9 mouse cellular contexts compared by ENCODE assay signal in genomic region chr5:105792331-105792801, GRCm38 (mm10).
DNase-seq lines count a peak whose midpoint lies in the region; ATAC-seq and TF ChIP-seq lines count a peak whose summit lies in the region.
"Had no signal": no experiment of that assay in that cellular context is flagged by ENCODE, and none has a peak within 500 bp of the region (broad histone marks: within the 10 kb centered on the region; RNA-seq: fewer than 3 reads in every experiment).

No protein-coding gene starts in this region.

- 36% methylated on average over 8 of the region's 8 CpGs for WGBS in forebrain, embryonic 10.5 days
- 15% methylated on average over 8 of the region's 8 CpGs for WGBS in hindbrain, postnatal 0 days
- WGBS in liver, postnatal 0 days (ENCODE audit: insufficient replicate concordance): 43% methylated on average over 8 of the region's 8 CpGs
- WGBS in stomach, embryonic 14.5 days: 14% methylated on average over 8 of the region's 8 CpGs

- no peak for TF ChIP-seq EP300 in liver, postnatal 0 days (IDR thresholded peaks at IDR 0.05; ENCODE audit: low read depth)

- no peaks in the 10 kb centered on the region for H3K27me3 ChIP-seq in forebrain, embryonic 10.5 days (ENCODE audit: poor library complexity, severe bottlenecking)
- no peaks in the 10 kb centered on the region for H3K27me3 ChIP-seq in hindbrain, postnatal 0 days (ENCODE audit: insufficient read depth, low read length)
- no peaks in the 10 kb centered on the region for H3K27me3 ChIP-seq in liver, postnatal 0 days (ENCODE audit: insufficient read depth, low read length)
- no peaks in the 10 kb centered on the region for H3K27me3 ChIP-seq in stomach, embryonic 14.5 days (ENCODE audit: control insufficient read depth, insufficient read depth, low read length)

- peak overlapping the region; percentile 66 for H3K27ac ChIP-seq in forebrain, embryonic 10.5 days
- H3K27ac ChIP-seq in hindbrain, postnatal 0 days: peak overlapping the region; percentile 64
- peak overlapping the region; percentile 87 for H3K27ac ChIP-seq in liver, postnatal 0 days (ENCODE audit: low read depth)
- peak overlapping the region; percentile 59 for H3K27ac ChIP-seq in stomach, embryonic 14.5 days (ENCODE audit: low read length)

- TF ChIP-seq CTCF in hindbrain, postnatal 0 days (IDR thresholded peaks at IDR 0.05; ENCODE audit: low read depth): no peak
- no peak for TF ChIP-seq CTCF in liver, postnatal 0 days (IDR thresholded peaks at IDR 0.05; ENCODE audit: low read depth)

- DNase-seq in cerebellum, adult 11 months: peak; percentile 33
- no peak for DNase-seq in forebrain, embryonic 10.5 days (ENCODE audit: extremely low spot score, low spot score)
- DNase-seq in hindbrain, postnatal 0 days (ENCODE audit: low spot score): peak; percentile 24
- DNase-seq in liver, postnatal 0 days: peak; percentile 55
- no peak for DNase-seq in layer of hippocampus, postnatal 36 days
- no peak for DNase-seq in layer of hippocampus, adult 9-11 months

- peaks cover 39% of the 10 kb centered on the region for H3K4me1 ChIP-seq in forebrain, embryonic 10.5 days
- H3K4me1 ChIP-seq in hindbrain, postnatal 0 days (ENCODE audit: insufficient read depth, low read length): peaks cover 24% of the 10 kb centered on the region
- H3K4me1 ChIP-seq in liver, postnatal 0 days (ENCODE audit: insufficient read depth): peaks cover 23% of the 10 kb centered on the region
- peaks cover 47% of the 10 kb centered on the region for H3K4me1 ChIP-seq in stomach, embryonic 14.5 days (ENCODE audit: control insufficient read depth, insufficient read depth, low read length)

- H3K4me2 ChIP-seq in hindbrain, postnatal 0 days (ENCODE audit: low read depth, low read length): peak overlapping the region; percentile 44
- peak overlapping the region; percentile 61 for H3K4me2 ChIP-seq in liver, postnatal 0 days (ENCODE audit: low read depth, low read length)
- H3K4me2 ChIP-seq in stomach, embryonic 14.5 days (replicated peaks; ENCODE audit: low read depth, low read length): peak overlapping the region; percentile 36

- H3K4me3 ChIP-seq in forebrain, embryonic 10.5 days: no peak overlapping the region
- no peak overlapping the region; the same call in 1 of the 2 replicates for H3K4me3 ChIP-seq in hindbrain, postnatal 0 days (ENCODE audit: low read length)
- H3K4me3 ChIP-seq in liver, postnatal 0 days (ENCODE audit: low read depth, low read length): peak overlapping the region; percentile 30; the same call in 1 of the 2 replicates
- H3K4me3 ChIP-seq in stomach, embryonic 14.5 days (ENCODE audit: low read depth, low read length): 0 out of 2 replicates have a peak overlapping the region, but pooled peaks have one; percentile 5
- H3K4me3 ChIP-seq: erythroblast, embryonic 14.5 days had no signal

- ATAC-seq in cerebellum, adult (ENCODE audit: insufficient number of reproducible peaks, low FRiP score, low TSS enrichment): no peak
- peak; percentile 27; the same call in 1 of the 2 replicates for ATAC-seq in hindbrain, postnatal 0 days
- peak; percentile 89 for ATAC-seq in liver, postnatal 0 days
- ATAC-seq in stomach, embryonic 14.5 days (ENCODE audit: insufficient number of reproducible peaks, insufficient read depth, low FRiP score, low read depth): peak; percentile 66

- H3K36me3 ChIP-seq in forebrain, embryonic 10.5 days (replicated peaks): no peaks in the 10 kb centered on the region; the same call in 1 of the 2 replicates
- no peaks in the 10 kb centered on the region for H3K36me3 ChIP-seq in hindbrain, postnatal 0 days (ENCODE audit: insufficient read depth, low read length)
- no peaks in the 10 kb centered on the region for H3K36me3 ChIP-seq in liver, postnatal 0 days (replicated peaks; ENCODE audit: insufficient read depth, low read length)
- no peaks in the 10 kb centered on the region for H3K36me3 ChIP-seq in stomach, embryonic 14.5 days (ENCODE audit: control insufficient read depth, insufficient read depth, low read length)

- no peaks in the 10 kb centered on the region for H3K9me3 ChIP-seq in forebrain, embryonic 10.5 days
- H3K9me3 ChIP-seq in hindbrain, postnatal 0 days (ENCODE audit: low read length): no peaks in the 10 kb centered on the region
- H3K9me3 ChIP-seq in liver, postnatal 0 days (ENCODE audit: low read length): no peaks in the 10 kb centered on the region
- H3K9me3 ChIP-seq in stomach, embryonic 14.5 days (ENCODE audit: control insufficient read depth, low read depth, low read length): no peaks in the 10 kb centered on the region

- H3K9ac ChIP-seq in hindbrain, postnatal 0 days (replicated peaks; ENCODE audit: low read length): peak overlapping the region; percentile 36
- peak overlapping the region; percentile 54 for H3K9ac ChIP-seq in liver, postnatal 0 days (replicated peaks)
- H3K9ac ChIP-seq in stomach, embryonic 14.5 days (replicated peaks; ENCODE audit: low read depth, low read length): peak overlapping the region; percentile 22; the same call in 1 of the 2 replicates

Comparison
In these comparisons a context has a peak if more than half of its experiments do, and no peak if none do; other contexts are left out.
1. DNase-seq: peak in cerebellum, adult 11 months (single experiment), hindbrain, postnatal 0 days (single experiment) and liver, postnatal 0 days (single experiment); none in forebrain, embryonic 10.5 days (single experiment), layer of hippocampus, postnatal 36 days (0 of 2) and layer of hippocampus, adult 9-11 months (single experiment).
2. H3K4me3 ChIP-seq: peak in liver, postnatal 0 days (single experiment) and stomach, embryonic 14.5 days (single experiment); none in forebrain, embryonic 10.5 days (single experiment) and hindbrain, postnatal 0 days (single experiment).
3. Peak in every context shown above with its lines, with median percentiles within 50 percentile points of each other: H3K27ac ChIP-seq, H3K4me2 ChIP-seq and H3K9ac ChIP-seq.